Mouse (Mus musculus) thymus, postnatal 14 days (tissue): ENCODE results near the gene Gnb5.
A peak's percentile ranks its signal among the peaks of the same experiment; 100 is the strongest.

Experiments
- DNase-seq: peaks from one replicate; pipeline ENCODE4 v3.0.0; 2021

Gene Gnb5

GRCm38 (mm10) chr9:75306126-75306898 is at the start of gene Gnb5:
Gnb5 (plus strand) TSS chr9:75306288.
- DNase-seq = no peak

- DNase-seq = no peak
Observed at GRCm38 (mm10) chr9:75258792-75259191, 47.3 kb upstream of the Gnb5 start.

GRCm38 (mm10) chr9:75259656-75260055 is 46.4 kb upstream of the Gnb5 start:
- DNase-seq = no peak

- no peak for DNase-seq
Observed at GRCm38 (mm10) chr9:75261332-75261872, 44.7 kb upstream of the Gnb5 start.

DNA sequence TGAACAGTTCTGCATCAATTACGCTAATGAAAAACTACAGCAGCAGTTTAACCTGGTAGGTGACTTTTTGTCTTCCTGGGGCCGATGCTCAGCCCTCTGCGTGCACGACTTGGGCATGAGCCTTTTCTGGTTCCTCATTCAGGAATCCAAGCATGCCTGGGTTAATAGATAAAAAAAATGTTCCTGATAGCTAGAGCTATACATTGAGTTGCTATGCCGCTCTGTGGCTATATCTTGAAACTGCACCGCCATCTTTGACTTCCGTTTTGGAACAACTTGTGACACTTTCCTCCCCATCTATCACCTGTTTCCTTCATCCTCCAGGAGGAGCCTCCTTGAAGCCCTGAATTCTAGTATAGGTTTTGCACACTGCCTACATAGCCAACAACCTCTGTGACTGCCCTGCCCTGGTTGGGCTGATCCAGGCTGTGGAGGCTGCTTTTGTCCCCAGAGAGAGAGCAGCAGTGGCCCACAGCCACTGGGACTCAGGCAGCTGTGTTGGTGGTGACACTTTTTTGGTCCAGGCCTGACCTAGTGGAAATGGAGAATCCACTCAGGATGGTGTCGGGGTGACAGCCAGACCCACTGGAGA is 43.8 kb upstream of the Gnb5 start:
- DNase-seq = peak; percentile 47

- no peak for DNase-seq
Observed at GRCm38 (mm10) chr9:75264008-75264718, 41.9 kb upstream of the Gnb5 start.

DNA sequence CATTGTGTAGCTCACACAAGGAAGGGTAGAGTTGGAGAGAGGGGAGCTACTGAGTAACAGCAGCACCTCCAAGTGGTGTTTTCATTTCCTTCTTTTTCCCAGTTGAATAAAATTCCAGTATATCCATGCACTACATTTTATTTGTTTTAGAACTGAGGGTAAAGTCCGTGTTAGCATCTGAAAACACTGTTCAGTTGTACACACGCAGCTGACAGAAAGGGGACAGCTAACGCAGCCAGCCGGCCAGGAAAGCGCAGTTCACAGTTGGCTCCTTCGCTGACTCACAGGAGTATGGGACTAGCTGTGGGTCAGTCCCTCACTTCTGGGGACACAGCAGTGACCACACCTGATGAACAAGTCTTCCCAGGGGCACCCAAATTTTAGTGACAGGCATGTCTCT is 38.9 kb upstream of the Gnb5 start:
- no peak for DNase-seq

DNA sequence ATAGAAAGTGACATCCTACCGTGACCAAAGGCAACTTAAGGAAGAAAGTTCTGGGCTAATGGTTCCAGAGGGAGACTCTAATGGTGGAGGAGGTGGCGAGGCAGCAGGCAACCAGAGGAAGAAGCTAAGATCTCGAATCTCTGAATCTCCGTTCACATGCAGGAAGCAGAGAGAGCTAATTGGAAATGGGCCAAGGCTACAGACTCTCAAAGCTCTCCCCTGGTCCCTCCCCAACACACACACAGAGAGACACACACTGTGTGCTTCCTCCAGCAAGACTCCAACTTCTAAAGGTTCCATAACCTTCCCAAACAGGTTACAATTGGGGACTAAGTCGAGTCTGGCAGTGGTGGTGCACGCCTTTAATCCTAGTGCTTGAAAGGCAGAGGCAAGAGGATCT is 35.7 kb upstream of the Gnb5 start:
- no peak for DNase-seq

GRCm38 (mm10) chr9:75271539-75271938 is 34.5 kb upstream of the Gnb5 start:
- DNase-seq = no peak

DNA sequence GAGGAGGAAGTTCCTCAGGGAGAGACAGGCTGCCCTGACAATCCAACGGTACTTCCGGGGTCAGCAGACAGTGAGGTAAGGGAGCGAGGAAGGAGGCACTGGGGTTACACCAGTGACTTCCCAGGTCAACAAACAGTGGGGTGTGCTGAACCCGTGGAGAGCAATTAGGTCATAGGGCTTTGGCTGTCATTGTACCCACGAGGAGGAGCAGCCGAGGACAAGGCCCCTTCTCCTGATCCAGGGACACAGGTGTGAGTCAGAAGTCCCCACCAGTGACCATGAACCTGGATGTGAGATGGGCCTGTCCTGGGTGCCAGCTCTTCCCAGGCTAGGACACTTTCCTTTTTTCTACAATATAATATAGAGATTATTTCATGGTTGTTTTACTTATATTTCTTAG is 32.4 kb upstream of the Gnb5 start:
- no peak for DNase-seq

- no peak for DNase-seq
Observed at GRCm38 (mm10) chr9:75274486-75274885, 31.6 kb upstream of the Gnb5 start.

GRCm38 (mm10) chr9:75275051-75275450 is 31.0 kb upstream of the Gnb5 start:
- DNase-seq = no peak

DNA sequence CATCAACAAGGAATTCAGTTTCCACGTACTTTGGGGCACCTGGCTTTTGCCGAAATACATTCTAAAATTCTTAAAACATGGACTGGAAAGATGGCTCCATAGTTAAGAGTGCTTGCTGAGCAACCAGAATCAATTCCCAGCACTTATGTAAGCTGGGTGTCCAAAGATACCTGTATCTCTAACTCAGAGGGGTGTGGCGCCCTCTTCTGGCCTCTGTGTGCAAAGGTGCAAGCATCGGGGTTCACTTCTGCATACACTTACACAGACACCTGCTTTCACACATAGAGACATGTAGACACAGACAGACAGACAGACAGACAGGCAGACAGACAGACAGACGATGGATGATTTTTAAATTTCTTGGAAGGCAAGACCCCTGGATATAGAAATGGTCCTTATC is 25.3 kb upstream of the Gnb5 start:
- peak; percentile 65 for DNase-seq

GRCm38 (mm10) chr9:75282179-75282578 is 23.9 kb upstream of the Gnb5 start:
- no peak for DNase-seq

DNA sequence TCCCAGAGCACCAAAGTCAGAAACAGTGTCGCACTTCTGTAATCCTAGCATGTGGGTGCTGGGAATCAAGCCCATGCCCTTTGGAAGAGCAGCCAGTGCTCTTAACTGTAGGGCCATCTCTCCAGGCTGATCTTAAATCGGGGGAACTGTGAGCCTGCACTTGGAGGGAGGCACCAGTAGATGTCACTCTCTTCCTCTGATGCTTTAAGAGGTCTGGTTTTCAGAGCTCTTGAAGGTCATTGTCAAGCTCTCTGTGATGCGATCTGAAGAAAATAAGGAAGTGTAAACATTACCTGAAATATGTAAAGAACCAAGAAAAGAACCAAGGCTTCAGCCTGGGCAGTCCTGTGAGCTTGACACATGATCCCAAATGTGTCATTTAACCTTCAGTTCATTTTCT is 23.3 kb upstream of the Gnb5 start:
- peak; percentile 32 for DNase-seq

DNA sequence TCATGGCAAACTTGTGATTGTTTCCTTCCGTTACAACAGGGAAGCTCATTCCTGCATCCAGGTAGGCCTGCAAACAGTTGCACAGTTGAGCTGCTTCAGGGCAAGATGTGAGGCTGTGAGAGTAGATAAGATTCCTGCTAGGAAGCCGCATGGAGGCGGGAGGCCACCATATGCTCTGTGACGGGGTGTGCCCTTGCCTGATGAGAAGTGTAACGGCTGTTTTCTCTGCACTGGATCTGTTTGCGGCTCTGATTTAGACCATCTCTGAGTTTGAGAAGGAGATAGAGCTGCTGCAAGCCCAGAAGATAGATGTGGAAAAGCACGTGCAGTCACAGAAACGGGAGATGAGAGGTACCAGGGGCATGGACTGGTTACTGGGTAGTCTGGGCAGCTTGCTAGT is 22.5 kb upstream of the Gnb5 start:
- DNase-seq = no peak

DNA sequence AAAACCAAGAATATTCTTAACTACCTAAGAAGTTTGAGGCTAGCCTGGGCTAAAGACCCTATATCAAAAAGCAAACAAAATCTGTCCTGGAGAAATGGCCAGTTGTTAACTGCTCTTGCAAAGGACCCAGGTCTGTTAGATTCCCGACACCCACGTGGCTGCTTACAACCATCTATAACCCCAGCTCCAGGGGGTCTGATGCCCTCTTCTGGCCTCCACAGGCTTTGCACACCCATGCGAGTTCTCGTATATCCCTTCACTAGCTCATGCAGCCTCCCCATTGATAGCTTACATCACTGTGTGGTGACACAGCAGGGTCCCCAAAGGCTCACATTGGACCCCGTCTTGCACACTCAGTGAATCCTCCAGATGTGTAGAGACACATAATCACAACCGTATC is 20.7 kb upstream of the Gnb5 start:
- DNase-seq = no peak

- no peak for DNase-seq
Observed at GRCm38 (mm10) chr9:75287636-75288035, 18.5 kb upstream of the Gnb5 start.

GRCm38 (mm10) chr9:75289545-75289944 is 16.5 kb upstream of the Gnb5 start:
- peak; percentile 30 for DNase-seq

DNA sequence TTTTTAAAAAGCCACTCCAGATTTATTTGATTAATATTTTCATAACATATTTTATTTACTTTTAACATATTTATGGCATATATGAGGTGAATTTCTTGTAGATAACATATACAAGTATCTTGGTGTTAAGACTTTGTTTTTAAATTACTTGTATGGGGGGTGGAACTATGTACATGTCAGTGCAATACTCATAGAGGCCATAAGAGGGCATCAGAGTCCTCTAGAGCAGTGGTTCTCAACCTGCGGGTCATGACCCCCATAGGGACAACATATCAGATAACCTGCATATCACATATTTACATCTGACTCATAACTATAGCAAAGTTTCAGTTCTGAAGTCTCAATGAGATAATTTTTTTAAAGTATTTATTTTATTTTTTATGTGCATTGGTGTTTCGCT is 6.7 kb upstream of the Gnb5 start:
- DNase-seq = peak; percentile 50

GRCm38 (mm10) chr9:75303033-75303432 is 3.1 kb upstream of the Gnb5 start:
- DNase-seq = no peak

DNA sequence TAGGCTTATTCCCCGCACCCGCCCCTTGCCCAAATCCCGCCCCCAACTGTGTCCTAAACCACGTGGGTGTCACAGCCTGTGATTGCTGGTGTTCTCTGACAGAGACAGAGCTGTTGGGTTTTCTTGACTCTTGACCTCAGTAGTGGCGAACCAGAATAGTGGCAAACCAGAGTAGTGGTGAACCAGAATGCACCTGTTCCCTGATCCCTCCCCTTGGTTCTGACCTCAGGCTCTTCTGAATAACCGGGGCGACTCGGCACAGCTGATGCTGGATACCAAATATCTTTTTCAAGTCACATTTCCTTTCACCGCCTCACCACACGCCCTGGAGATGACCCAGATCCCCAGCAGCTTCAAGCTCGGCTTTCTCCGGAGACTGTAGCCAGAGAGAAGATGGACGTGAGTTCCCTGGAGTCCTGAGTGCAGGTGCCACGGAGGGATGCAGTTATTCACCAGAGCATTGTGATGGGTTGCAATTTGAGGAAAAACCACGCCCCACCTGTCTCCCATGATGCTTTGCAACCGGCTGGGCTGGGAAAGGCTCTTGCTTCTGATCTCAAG is 2.3 kb upstream of the Gnb5 start:
- DNase-seq = no peak

- no peak for DNase-seq
Observed at GRCm38 (mm10) chr9:75304286-75304685, 1.8 kb upstream of the Gnb5 start.

DNA sequence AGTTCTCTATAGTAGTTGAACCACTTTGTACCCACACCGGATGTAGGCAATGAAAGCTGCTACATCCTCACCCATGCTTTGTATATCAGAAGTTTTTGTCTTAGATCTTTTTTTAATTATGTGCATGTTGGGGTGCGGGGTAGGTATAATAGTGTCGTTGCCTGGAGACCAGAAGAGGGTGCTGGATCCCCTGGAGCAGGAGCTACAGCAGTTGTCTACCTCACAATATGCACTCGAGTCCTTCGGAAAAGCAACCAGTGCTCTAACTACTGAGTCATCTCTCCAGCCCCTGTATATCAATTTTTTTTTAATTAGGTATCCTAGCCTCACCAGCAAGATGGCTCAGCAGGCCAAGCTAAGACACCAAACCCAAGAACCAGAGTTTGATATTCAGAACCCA is 927 bp downstream of the Gnb5 start:
- DNase-seq = no peak
